Mouse (Mus musculus): Measurements from ENCODE around the gene Lsm4. TPM values are rescaled to one million over a fixed set of nuclear protein-coding genes. Genes with fewer than 3 reads are reported as not detected.
A peak's percentile ranks its signal among the peaks of the same experiment; 100 is the strongest.

Lsm4 gene
- polyA plus RNA-seq, 1 experiment from 2014 or later = 326 TPM

DNA sequence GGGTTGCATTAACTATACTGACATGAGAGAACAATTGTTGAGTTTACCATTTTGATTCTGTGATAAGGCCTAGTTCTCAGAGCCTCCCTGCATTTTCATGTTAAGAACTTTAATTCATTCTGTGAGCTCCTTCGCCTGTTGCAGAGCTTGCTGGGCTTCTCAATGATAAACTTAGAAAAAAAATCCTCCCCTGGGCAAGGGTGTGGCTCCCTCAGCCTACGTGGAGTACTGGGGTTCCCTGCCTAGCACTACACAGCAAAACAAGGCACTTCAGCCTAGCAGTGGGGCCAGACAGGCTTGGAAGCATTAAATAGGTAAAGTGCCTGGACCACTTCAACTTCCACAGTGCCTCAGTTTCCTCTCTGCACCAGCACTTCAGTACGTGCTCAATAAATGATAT lies 8.4 kb downstream of the Lsm4 start:
- no peak for ATAC-seq (ENCODE audit: low FRiP score)
- WGBS = 73% methylated on average over 3 of the region's 3 CpGs

DNA sequence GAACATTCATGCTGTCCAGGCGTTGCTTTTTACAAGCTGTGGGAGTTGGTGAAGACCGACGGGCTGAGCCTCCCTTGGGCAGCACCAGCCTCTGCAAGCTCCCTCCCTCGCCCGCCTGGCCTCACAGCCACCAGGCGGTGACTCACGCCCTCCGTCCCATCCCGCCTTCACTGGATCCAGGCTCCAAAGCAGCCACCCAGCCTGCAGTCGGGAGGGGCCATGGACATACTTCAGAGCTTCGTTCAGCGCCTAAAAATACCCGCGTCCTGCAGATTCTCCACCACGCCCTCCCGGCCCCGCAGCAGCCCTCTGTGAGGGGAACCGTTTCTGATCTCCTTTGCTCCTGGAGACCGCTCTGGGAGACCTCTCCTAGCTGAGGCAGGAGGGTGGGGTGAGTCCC lies 9.1 kb downstream of the Lsm4 start:
- Histone ChIP-seq H3K9me3 (ENCODE audit: control insufficient read depth, low read length) (no peaks in the 10 kb centered on the region), H3K27ac (ENCODE audit: low read depth, low read length) (no peak overlapping the region), H3K4me2 (no peak overlapping the region), H3K9ac (ENCODE audit: low read length) (peak overlapping the region; percentile 39; the same call in 1 of the 2 replicates), H3K4me3 (ENCODE audit: low read depth, low read length) (no peak overlapping the region), H3K27me3 (ENCODE audit: control insufficient read depth, insufficient read depth, low read length) (no peaks in the 10 kb centered on the region), H3K4me1 (ENCODE audit: control insufficient read depth, insufficient read depth, low read length) (peaks cover 2% of the 10 kb centered on the region; the same call in 1 of the 2 replicates), H3K36me3 (ENCODE audit: control insufficient read depth, insufficient read depth, low read length) (peaks cover 2% of the 10 kb centered on the region; the same call in 1 of the 2 replicates)
- DNase-seq (ENCODE audit: low spot score, missing footprints) (peak; percentile 86), ATAC-seq (ENCODE audit: low FRiP score) (no peak)
- WGBS = 9% methylated on average over 19 of the region's 19 CpGs

More for the DNA sequence above, 8.4 kb downstream of the Lsm4 start:
- no peak for DNase-seq (ENCODE audit: low spot score, missing footprints)
- Histone ChIP-seq H3K27ac (ENCODE audit: low read depth, low read length) (no peak overlapping the region), H3K9ac (ENCODE audit: low read length) (no peak overlapping the region), H3K4me1 (ENCODE audit: control insufficient read depth, insufficient read depth, low read length) (peaks cover 2% of the 10 kb centered on the region; the same call in 1 of the 2 replicates), H3K27me3 (ENCODE audit: control insufficient read depth, insufficient read depth, low read length) (no peaks in the 10 kb centered on the region), H3K4me2 (no peak overlapping the region), H3K36me3 (ENCODE audit: control insufficient read depth, insufficient read depth, low read length) (peaks cover 2% of the 10 kb centered on the region; the same call in 1 of the 2 replicates), H3K9me3 (ENCODE audit: control insufficient read depth, low read length) (no peaks in the 10 kb centered on the region), H3K4me3 (ENCODE audit: low read depth, low read length) (no peak overlapping the region)

DNA sequence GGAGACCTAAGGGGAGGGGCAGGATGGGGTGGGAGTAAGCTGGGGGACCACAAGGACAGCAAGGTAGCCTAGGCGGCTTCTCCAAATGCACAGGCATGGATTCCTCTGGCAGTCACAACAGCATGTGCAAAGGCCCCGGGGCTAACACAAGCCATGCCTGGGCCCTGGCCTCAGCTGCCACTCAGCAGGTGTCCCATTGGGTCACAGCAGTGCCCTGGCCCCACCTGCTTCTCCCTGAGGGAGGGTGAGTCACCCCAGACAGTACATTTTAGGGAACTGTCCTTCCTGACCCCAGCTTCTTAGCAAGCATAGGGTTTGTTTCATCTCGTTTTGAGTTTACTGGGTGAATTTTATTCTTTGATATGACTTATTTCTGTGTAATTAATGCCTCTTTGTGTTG lies 9.6 kb downstream of the Lsm4 start:
- Histone ChIP-seq H3K27ac (ENCODE audit: low read depth, low read length) (no peak overlapping the region), H3K4me2 (no peak overlapping the region), H3K4me3 (ENCODE audit: low read depth, low read length) (no peak overlapping the region), H3K4me1 (ENCODE audit: control insufficient read depth, insufficient read depth, low read length) (peaks cover 2% of the 10 kb centered on the region; the same call in 1 of the 2 replicates), H3K36me3 (ENCODE audit: control insufficient read depth, insufficient read depth, low read length) (peaks cover 2% of the 10 kb centered on the region; the same call in 1 of the 2 replicates), H3K9me3 (ENCODE audit: control insufficient read depth, low read length) (no peaks in the 10 kb centered on the region), H3K27me3 (ENCODE audit: control insufficient read depth, insufficient read depth, low read length) (no peaks in the 10 kb centered on the region), H3K9ac (ENCODE audit: low read length) (no peak overlapping the region; the same call in 1 of the 2 replicates)
- WGBS = 67% methylated on average over 3 of the region's 3 CpGs
- DNase-seq (ENCODE audit: low spot score, missing footprints) = no peak
- ATAC-seq (ENCODE audit: low FRiP score) = 0 out of 2 replicates have a peak, but pooled peaks have one; percentile 6

DNA sequence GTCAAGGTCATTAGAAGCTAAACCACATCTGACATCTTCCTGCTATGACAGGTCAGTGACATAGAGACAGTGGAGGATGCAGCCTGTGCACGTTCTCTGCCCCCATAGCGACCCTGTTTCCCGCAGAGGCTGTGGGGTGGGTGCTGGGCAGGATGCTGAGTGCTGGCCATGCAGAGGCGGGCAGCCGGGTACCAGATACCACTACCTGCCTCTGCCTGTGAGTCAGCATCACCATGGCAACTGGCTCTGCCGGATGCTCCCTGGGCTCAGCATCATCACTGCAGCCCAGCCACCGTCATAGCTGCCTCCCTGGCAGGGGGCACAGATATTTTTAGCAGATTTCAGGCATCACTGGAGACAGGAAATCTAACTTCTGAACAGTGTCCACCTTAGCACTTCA lies 11.2 kb downstream of the Lsm4 start:
- Histone ChIP-seq H3K9ac (ENCODE audit: low read length) (no peak overlapping the region), H3K4me2 (no peak overlapping the region), H3K4me3 (ENCODE audit: low read depth, low read length) (no peak overlapping the region), H3K27ac (ENCODE audit: low read depth, low read length) (no peak overlapping the region), H3K4me1 (ENCODE audit: control insufficient read depth, insufficient read depth, low read length) (peaks cover 2% of the 10 kb centered on the region; the same call in 1 of the 2 replicates), H3K36me3 (ENCODE audit: control insufficient read depth, insufficient read depth, low read length) (no peaks in the 10 kb centered on the region), H3K27me3 (ENCODE audit: control insufficient read depth, insufficient read depth, low read length) (no peaks in the 10 kb centered on the region), H3K9me3 (ENCODE audit: control insufficient read depth, low read length) (no peaks in the 10 kb centered on the region)
- ATAC-seq (ENCODE audit: low FRiP score) (peak; percentile 20), DNase-seq (ENCODE audit: low spot score, missing footprints) (peak; percentile 82)
- 55% methylated on average over 7 of the region's 7 CpGs for WGBS

DNA sequence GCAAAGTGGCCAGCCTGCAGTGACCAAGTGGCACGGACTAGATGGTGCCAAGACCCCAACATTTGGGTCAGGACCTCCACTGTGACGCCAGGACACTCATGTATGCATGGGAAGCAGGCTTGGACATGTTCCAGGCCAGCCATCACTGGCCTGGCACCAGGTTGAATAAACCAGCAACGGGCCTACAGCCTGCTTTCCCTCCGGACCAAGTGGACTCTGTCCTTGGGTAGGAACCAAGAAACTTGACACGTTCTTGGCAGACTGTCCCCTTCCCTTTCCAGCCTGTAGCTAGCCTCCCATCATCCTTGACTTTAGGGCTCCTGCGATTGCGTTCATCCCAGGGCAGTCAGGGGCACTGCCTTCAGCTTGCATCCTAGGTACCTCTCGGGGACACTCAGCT lies 14.5 kb downstream of the Lsm4 start:
- Histone ChIP-seq H3K9me3 (ENCODE audit: control insufficient read depth, low read length) (no peaks in the 10 kb centered on the region), H3K4me1 (ENCODE audit: control insufficient read depth, insufficient read depth, low read length) (peaks cover 16% of the 10 kb centered on the region), H3K27me3 (ENCODE audit: control insufficient read depth, insufficient read depth, low read length) (no peaks in the 10 kb centered on the region), H3K9ac (ENCODE audit: low read length) (no peak overlapping the region), H3K4me3 (ENCODE audit: low read depth, low read length) (no peak overlapping the region), H3K36me3 (ENCODE audit: control insufficient read depth, insufficient read depth, low read length) (no peaks in the 10 kb centered on the region), H3K27ac (ENCODE audit: low read depth, low read length) (no peak overlapping the region), H3K4me2 (no peak overlapping the region)
- ATAC-seq (ENCODE audit: low FRiP score) = no peak
- no peak for DNase-seq (ENCODE audit: low spot score, missing footprints)
- WGBS = 88% methylated on average over 8 of the region's 8 CpGs

DNA sequence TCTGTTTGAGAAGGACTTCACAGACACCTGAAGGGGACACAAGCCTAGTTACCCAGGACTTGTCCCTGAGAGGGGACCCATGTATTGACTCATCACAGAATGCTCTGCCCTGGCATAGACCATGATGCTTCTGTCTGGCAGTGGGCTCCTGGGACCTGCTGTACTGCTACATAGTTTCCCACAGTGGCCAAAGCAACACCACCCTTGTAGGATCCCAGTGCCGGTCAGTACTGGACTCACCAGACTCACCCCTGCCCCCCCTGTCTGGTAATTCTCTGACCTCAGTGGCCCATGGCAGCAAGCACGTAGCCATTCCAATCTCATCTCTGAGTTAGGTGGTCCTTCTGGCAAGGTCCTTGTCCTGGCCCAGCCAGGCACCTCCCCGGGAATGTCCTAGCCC lies 15.1 kb downstream of the Lsm4 start:
- H3K4me1 ChIP-seq (ENCODE audit: control insufficient read depth, insufficient read depth, low read length) = peaks cover 16% of the 10 kb centered on the region
- H3K4me2 ChIP-seq = no peak overlapping the region
- DNase-seq (ENCODE audit: low spot score, missing footprints) (no peak), ATAC-seq (ENCODE audit: low FRiP score) (no peak)
- H3K9me3 ChIP-seq (ENCODE audit: control insufficient read depth, low read length) = no peaks in the 10 kb centered on the region
- no peak overlapping the region for H3K4me3 ChIP-seq (ENCODE audit: low read depth, low read length)
- H3K27ac ChIP-seq (ENCODE audit: low read depth, low read length) = no peak overlapping the region
- H3K36me3 ChIP-seq (ENCODE audit: control insufficient read depth, insufficient read depth, low read length) = no peaks in the 10 kb centered on the region
- no peak overlapping the region for H3K9ac ChIP-seq (ENCODE audit: low read length)
- 97% methylated on average over 3 of the region's 3 CpGs for WGBS
- H3K27me3 ChIP-seq (ENCODE audit: control insufficient read depth, insufficient read depth, low read length) = no peaks in the 10 kb centered on the region

DNA sequence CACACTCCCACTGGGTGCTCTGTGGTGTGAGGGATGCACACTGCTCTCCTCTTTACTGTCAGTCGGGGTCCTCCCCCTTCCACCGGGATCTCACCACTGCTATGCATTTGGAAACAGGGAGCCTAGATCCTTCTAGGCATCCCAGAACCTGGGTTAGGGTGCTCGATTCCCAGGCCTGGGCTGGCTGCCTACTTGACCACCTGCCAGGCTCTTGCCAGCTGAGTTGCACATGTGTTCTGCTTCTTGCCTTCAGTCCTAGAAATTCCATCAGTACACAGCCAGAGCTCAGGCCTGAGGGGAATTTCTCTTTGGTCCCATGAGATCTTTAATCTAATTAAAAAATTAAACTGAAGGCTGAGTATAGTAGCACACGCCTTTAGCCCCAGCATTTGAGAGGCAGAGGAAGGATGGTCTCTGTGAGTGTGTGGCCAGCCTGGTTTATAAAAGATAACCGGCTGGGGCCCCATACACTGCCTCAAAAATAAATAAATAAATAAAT lies 16.9 kb downstream of the Lsm4 start:
- DNase-seq (ENCODE audit: low spot score, missing footprints) (no peak), ATAC-seq (ENCODE audit: low FRiP score) (no peak)
- Histone ChIP-seq H3K36me3 (ENCODE audit: control insufficient read depth, insufficient read depth, low read length) (no peaks in the 10 kb centered on the region), H3K4me2 (no peak overlapping the region), H3K4me1 (ENCODE audit: control insufficient read depth, insufficient read depth, low read length) (peaks cover 14% of the 10 kb centered on the region), H3K9me3 (ENCODE audit: control insufficient read depth, low read length) (no peaks in the 10 kb centered on the region), H3K9ac (ENCODE audit: low read length) (no peak overlapping the region; the same call in 1 of the 2 replicates), H3K27me3 (ENCODE audit: control insufficient read depth, insufficient read depth, low read length) (no peaks in the 10 kb centered on the region), H3K27ac (ENCODE audit: low read depth, low read length) (no peak overlapping the region), H3K4me3 (ENCODE audit: low read depth, low read length) (no peak overlapping the region)
- WGBS = 81% methylated on average over 5 of the region's 5 CpGs

DNA sequence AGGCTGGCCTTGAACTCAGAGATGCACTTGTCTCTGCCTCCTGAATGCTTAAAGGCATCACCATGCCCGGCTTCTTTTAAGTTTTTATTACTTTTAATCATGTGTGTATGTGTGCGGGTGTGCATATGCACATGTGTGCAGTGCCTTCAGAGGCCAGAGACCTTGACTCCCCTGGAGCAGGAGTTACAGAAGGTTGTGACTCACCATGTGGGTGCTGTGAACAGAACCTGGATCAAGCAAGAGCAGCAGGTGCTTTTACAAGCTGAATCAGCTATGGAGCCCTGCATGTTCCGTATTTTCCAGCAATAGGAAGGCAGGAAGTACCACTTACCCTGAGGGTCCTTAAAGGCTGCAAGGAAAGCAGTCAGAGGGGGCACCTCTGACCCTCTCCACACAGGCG lies 18.2 kb downstream of the Lsm4 start:
- 60% methylated on average over 4 of the region's 4 CpGs for WGBS
- H3K9me3 ChIP-seq (ENCODE audit: control insufficient read depth, low read length) = no peaks in the 10 kb centered on the region
- peak overlapping the region; percentile 86 for H3K27ac ChIP-seq (ENCODE audit: low read depth, low read length)
- peak overlapping the region; percentile 43 for H3K4me2 ChIP-seq
- no peaks in the 10 kb centered on the region for H3K27me3 ChIP-seq (ENCODE audit: control insufficient read depth, insufficient read depth, low read length)
- no peaks in the 10 kb centered on the region for H3K36me3 ChIP-seq (ENCODE audit: control insufficient read depth, insufficient read depth, low read length)
- ATAC-seq (ENCODE audit: low FRiP score) = no peak
- peak overlapping the region; percentile 19 for H3K4me3 ChIP-seq (ENCODE audit: low read depth, low read length)
- peaks cover 19% of the 10 kb centered on the region for H3K4me1 ChIP-seq (ENCODE audit: control insufficient read depth, insufficient read depth, low read length)
- DNase-seq (ENCODE audit: low spot score, missing footprints) = peak; percentile 89
- peak overlapping the region; percentile 77 for H3K9ac ChIP-seq (ENCODE audit: low read length)

DNA sequence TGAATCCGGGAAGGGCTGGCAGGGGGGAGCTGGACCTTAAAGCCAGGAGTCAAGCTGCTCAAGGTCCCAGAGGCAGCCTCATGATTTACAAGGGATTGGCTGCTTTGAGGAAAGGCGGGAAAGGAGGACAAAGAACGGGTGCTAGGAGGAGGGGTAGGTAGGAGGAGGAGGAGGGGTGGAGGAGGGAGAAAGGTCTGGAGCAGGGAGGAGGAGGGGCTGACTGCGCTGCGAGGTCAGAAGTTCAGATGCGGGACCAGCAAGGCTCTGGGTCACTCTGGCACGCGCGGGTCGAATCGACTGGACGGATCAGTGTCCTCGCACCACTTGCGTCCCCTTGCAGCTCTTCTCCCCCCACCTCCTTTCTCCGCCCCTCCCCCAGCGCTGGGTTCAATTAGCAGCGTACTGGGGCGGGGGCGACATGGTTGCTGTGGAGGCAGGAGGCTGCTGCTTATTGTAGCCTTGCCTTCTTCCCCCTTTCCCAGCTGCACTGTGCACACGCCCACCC lies 18.7 kb downstream of the Lsm4 start:
- 2% methylated on average over 18 of the region's 20 CpGs for WGBS
- Histone ChIP-seq H3K27me3 (ENCODE audit: control insufficient read depth, insufficient read depth, low read length) (no peaks in the 10 kb centered on the region), H3K9ac (ENCODE audit: low read length) (peak overlapping the region; percentile 77), H3K9me3 (ENCODE audit: control insufficient read depth, low read length) (no peaks in the 10 kb centered on the region), H3K27ac (ENCODE audit: low read depth, low read length) (peak overlapping the region; percentile 86), H3K4me3 (ENCODE audit: low read depth, low read length) (peak overlapping the region; percentile 19), H3K36me3 (ENCODE audit: control insufficient read depth, insufficient read depth, low read length) (no peaks in the 10 kb centered on the region), H3K4me1 (ENCODE audit: control insufficient read depth, insufficient read depth, low read length) (peaks cover 24% of the 10 kb centered on the region), H3K4me2 (peak overlapping the region; percentile 43)
- DNase-seq (ENCODE audit: low spot score, missing footprints) (peak; percentile 98), ATAC-seq (ENCODE audit: low FRiP score) (peak; percentile 84)

Data from midbrain, embryonic 11.5 days (tissue).